Mouse (Mus musculus) cerebellum, adult 9-10 months (tissue): ENCODE measurements around the gene Dctn1.

Source experiments
- DNase-seq: peaks from one replicate; pipeline ENCODE4 v3.0.0; 2022

The Dctn1 gene

GRCm38 (mm10) chr6:83172240-83172920 lies 6.7 kb downstream of the Dctn1 start:
- DNase-seq, result peak; percentile 65

- no peak for DNase-seq
These were observed 10.3 kb downstream of the Dctn1 start for GRCm38 (mm10) chr6:83175996-83176395.

DNA sequence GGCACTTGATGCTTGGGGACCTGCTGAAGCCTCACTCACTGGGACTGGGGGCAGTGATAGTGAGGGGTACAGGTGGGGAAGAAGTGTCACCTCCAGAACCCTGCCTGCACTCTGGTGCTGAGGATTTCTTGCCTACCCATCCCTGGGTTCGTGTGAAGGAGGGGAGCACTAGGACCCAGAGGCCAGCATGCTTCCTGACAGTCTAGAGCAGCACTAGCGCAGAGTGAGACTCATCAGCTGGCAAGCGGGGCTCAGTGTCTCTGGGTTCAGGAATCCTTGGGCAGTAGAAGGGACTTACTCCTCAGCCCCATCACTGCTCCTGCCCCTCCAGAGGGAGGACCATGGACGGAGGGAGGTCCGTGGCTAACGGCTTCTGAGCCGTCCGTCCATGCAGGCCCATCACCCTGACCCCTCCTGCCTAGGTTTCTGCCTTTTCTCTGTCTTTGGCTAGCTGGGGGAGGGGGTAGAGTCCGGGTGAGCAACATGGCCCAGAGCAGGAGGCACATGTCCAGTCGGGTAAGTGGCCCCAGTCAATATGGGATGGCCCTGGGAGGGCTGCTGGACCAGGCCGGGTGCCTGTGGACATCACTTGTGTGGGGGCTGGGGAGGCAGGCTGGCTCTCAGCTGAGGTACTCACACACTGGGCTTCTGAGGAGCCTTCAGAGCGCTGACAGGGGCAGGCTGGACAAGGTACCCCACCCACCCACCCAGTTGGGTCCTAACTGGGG lies 13.8 kb downstream of the Dctn1 start:
- DNase-seq, result peak; percentile 80

DNA sequence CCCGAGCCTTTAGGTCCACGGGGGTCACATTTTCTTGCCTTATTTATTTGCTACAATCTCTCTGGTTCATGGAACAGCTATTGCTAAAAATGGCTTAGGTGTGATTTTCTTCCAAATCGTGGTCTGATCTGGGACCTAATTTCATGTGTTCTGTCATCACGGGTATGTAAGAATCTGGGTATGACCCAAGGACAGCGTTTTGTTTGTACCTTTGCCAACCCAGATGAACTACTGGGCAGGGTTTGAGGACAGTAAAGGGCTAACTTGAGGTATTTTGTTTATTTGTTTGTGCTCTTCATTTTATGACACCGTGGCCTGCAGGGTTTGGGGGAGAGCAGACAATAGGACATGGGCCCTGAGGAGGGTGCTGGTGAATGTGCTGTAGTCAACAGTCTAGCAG lies 14.9 kb downstream of the Dctn1 start:
- DNase-seq, result peak; percentile 59

DNA sequence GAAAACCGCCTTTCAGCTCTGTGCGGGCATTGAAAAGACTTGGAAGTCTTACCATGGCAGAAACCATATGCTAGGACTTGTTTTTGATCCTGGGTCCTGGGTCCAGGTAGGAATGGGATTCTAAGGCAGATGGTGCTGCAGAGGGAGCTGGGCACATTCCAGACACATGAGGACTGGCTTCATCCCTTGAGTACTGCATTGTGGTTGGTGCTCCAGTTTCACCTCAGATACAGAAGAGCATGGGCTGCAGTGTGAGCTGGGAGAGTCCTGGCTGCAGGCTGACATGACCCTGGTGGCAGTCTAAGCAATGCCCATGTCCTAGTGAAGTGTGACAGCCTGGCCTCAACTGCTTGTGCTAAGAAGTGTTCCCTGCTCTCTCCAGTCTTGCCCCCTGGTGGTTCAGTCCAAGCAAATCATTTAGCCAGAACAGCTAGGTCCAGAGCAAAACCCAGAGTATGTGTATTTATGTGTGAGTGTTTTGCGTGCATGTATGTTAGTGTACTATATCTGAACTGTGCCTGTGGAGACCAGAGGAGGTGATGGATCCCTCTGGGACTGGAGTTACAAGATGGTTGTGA lies 19.2 kb downstream of the Dctn1 start:
- DNase-seq, result peak; percentile 65

DNA sequence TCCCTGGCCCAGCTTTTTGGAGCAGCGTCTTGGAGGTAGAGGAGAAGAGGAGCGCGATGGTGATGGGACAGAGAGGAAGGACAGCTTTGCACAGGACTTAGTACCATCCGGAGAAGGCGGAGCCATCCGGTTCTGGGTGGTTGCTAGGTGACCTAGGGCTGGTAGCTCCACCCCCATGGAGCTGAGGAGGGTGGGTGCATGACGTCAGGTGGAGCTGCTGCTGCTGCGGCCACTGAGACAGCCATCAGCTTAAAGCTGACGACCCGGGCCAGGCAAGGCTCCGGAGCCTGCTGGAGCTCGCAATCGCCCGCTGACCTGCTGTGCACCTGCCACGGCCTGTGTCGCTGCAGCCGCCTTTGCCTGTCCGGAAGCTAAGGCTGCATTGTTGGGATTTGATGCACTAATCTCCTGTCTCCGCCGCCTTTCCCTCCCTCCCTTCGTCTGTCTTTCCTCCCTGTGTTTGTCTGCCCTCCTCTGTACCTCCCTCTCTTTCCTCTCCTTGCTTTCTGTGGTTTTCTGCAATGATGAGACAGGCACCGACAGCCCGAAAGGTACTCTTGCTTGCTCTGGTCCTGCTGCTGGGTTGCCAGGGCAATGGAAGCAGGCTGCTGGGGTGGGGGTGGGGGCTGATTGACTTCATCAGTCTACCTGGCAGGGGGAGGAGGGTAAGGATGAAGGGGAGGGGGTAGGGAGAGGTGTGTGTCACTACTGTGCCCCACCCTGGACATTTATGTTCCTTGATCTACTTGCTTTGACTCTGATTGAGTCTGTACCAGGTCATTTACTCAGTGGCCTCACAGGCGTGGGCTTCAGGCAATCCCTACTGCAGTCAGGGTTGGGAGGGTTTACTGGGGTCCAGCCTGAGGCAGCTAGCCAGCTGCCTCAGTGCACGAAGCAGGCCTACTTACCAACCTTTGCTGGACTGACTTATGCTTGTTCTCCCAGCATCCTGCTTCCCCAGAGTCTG lies 20.5 kb downstream of the Dctn1 start:
- peak; percentile 94 for DNase-seq

GRCm38 (mm10) chr6:83186946-83187345 lies 21.2 kb downstream of the Dctn1 start:
- DNase-seq, result no peak

GRCm38 (mm10) chr6:83193571-83193970 lies 27.9 kb downstream of the Dctn1 start:
- no peak for DNase-seq

DNA sequence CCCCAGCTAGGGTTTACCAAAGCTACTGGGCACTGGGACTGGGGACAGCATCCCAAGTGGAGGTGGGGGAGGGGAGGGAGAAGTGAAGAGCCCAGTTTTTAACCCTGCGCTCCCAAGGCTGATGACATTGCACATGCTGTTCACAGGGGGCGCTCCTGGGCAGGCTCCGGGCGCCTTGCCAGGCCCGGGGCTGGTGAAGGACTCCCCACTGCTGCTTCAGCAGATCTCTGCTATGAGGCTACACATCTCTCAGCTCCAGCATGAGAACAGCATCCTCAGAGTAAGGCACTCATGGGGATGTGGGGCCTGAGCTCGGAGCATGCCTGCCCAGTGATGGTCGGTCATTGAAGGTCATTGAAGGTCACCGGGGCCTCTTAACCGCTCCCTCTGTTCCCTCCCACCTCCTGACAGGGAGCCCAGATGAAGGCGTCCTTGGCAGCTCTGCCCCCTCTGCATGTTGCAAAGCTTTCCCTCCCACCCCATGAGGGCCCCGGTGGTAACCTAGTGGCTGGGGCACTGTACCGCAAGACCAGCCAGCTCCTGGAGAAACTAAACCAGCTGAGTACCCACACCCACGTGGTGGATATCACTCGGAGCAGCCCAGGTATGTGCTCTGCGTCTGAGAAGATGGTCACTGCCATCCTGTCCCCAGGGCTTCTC lies 31.8 kb downstream of the Dctn1 start:
- peak; percentile 87 for DNase-seq

DNA sequence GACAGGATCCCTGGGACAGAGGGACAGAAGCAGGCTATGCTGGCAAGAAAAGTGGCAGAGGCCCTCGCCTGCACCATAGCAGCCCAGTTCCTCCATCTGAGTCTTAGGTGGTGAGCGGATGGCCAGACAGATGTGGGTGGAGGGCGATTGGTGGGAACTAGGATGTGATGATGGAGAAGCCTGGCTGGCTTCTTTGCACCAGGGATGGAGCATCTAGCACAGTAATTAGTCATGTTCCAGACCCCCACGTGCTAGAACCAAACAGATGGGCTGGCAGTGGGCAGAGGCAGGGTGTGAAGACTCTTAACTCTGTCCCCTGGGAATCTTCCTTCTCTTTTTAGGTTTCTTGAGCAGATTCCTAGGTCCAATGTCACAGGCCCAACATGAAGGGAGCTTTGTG lies 37.6 kb downstream of the Dctn1 start:
- DNase-seq, result no peak

- no peak for DNase-seq
These were observed 40.1 kb downstream of the Dctn1 start for GRCm38 (mm10) chr6:83205851-83206250.

- no peak for DNase-seq
These were observed 40.6 kb downstream of the Dctn1 start for GRCm38 (mm10) chr6:83206321-83206720.

DNA sequence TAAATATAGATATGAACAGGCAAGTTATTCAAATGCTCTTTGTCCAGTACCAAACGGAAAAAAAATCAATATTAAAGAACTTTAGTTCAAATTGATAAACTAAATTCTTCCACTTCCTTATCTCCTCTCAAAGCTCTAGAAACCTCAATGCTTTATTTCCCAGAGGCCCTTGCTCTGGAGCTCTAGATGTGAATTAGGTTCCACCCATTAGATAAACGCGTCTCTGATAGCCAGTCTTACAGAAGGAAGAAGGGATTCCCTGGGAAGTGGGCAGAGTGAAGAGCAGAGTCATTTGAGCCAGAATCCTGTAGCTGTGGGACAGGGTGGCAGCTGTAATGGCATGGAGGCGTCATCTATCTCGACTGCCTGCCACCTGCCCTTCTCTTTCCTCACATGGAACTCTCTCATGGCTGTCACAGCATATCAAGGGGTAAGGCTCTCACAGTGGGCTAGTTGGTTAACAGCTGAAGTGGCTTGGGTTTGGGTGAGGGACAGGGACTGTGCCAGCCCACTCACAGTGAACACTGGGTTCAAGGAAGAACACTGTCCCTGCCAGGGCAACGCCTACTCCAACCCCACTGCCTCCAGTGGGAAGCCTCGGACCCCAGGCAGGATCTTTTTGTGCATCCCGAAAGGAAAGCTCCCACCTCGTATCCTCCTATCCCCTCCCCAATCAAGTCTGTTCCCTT lies 41.8 kb downstream of the Dctn1 start:
- DNase-seq, result no peak

DNA sequence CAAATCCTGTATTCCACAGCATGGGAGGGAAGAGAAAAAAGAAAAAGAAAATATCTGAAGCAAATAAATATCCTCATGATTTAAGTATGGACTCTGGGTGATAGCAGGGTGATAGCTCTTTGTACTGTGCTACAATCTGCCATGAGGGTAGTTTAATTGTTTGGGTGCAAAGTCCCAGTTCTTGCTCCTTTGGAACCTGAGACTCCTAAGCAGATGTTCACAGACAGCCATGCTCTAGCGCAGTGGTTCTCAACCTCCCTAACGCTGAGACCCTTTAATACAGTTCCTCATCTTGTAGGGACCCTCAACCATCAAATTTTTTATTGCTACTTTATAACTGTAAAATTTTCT lies 42.3 kb downstream of the Dctn1 start:
- DNase-seq, result no peak

GRCm38 (mm10) chr6:83210495-83210894 lies 44.8 kb downstream of the Dctn1 start:
- no peak for DNase-seq

GRCm38 (mm10) chr6:83211526-83211925 lies 45.8 kb downstream of the Dctn1 start:
- no peak for DNase-seq

- DNase-seq, result peak; percentile 76
These were observed 49.4 kb downstream of the Dctn1 start for GRCm38 (mm10) chr6:83215002-83215666.

GRCm38 (mm10) chr6:83219814-83220213 lies 54.1 kb downstream of the Dctn1 start, which contains the start of gene Slc4a5:
Gene Slc4a5 (plus strand): TSS chr6:83219828.
- no peak for DNase-seq

DNA sequence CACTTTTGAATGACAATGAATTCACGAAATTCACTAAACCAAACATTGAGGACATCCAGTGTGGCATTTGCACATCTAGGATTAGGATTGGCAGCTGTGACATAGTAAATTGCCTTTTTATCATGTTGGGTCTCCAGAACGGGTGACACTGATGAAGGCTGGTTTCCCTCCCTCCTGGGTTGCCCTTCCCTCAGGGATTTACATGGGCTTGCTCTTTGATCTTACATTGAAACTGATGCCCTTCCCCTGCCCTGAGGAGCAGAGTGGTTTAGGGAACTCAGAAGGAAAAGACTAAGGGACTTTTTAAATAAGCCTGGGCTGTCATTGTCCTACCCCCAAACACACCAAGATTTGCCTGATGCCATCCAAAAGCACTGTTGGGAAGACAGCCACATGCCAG lies 65.8 kb downstream of the Dctn1 start:
- DNase-seq, result no peak

- DNase-seq, result no peak
These were observed 67.6 kb downstream of the Dctn1 start for GRCm38 (mm10) chr6:83233306-83233705.

DNA sequence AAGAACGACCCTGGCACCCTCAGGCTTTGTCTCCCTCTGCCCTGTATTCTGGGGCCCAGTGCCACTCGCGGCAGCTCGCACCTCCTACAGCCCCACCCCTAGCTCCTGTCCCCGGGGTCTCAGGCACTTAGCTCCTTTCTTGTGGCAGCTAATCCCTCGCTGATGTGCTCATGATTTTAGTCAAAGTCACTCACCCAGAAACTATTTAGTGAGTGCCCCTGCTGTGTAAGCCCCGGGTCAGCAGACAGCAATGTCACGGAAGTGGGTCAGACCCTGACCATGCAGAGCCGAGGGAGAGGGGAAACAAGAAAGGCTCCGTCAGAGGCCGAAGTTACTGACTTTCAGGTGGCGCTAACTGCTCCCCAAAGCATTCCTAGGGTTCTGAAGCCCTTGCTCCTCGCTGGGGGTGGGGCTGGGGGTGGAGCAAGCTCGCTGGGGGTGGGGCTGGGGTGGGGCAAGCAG lies 68.6 kb downstream of the Dctn1 start:
- DNase-seq, result no peak
